Mouse (Mus musculus) testis, adult 2 months (tissue): ENCODE measurements around the gene Wnt2.

Source experiments
- CTCF ChIP-seq: fragments of 200-500 bp; IDR thresholded peaks from 2 replicates; pipeline ENCODE4 v1.5.1; 2012; ENCODE audit warnings: low read depth, mild to moderate bottlenecking, inconsistent platforms, low read length, moderate library complexity; ENCODE audit not compliant: control insufficient read depth, insufficient read depth, insufficient replicate concordance
- POLR2A ChIP-seq: fragments of 200-500 bp; IDR thresholded peaks from 2 replicates; pipeline ENCODE4 v1.6.1; 2012; ENCODE audit warnings: low read depth, mild to moderate bottlenecking, inconsistent platforms, low read length, moderate library complexity; ENCODE audit not compliant: control insufficient read depth

- TF ChIP-seq POLR2A (no peak), CTCF (no peak)
Measured at GRCm38 (mm10) chr6:17949103-17949502, 81.3 kb downstream of the Wnt2 start.
